Mouse (Mus musculus): ENCODE measurements around the gene Prss50.

Prss50 gene

GRCm38 (mm10) chr9:110874660-110875191 lies 17.0 kb downstream of the Prss50 start:
- no peak for DNase-seq (ENCODE audit: low spot score)

DNA sequence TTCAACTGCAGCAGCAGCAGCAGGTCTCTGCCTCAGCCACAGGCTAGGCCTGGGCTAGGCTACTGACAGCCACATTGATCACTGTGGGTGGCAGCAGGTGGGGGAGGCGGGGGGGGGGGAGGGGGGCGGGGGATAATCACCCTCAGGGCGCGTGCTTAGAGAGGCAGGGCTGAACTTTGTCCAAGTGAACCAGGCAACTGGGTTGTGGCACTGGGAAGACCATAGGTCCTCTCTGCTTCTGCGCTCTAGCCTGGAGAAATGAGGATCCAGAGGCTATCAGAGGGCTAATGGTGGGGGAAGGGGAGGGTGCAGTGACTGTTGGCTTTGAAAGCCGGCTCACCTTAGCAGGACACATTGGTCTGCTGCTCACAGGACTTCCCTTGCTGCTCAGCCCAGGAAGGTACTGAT lies 17.5 kb downstream of the Prss50 start:
- no peak for DNase-seq (ENCODE audit: low spot score)

DNA sequence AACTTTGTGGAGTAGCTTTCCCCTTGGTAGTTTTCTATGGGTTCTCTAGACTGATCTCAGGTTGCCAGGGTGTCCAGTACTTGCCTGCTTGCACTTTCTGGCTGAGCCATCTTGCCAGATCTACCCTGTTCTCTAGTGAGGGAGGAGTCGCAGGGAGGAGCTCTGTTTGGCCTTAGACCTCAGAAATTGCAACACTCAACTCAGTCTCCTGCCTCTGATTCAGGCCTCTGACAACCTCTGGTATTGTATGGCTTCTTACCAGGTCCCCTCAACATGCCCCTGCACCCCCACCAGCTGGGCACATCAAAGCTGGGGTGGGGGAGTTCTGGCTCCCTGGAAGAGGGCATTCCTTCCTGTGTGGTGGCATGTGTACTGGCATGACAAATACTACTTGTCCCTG lies 19.6 kb downstream of the Prss50 start:
- DNase-seq (ENCODE audit: low spot score) = no peak

- DNase-seq (ENCODE audit: low spot score) = no peak
Measured at GRCm38 (mm10) chr9:110877888-110878287, 20.1 kb downstream of the Prss50 start.

GRCm38 (mm10) chr9:110879191-110879920 lies 21.6 kb downstream of the Prss50 start, which contains the start of gene Als2cl:
Gene Als2cl, plus strand, starts transcription at chr9:110879870.
- no peak for DNase-seq (ENCODE audit: low spot score)

DNA sequence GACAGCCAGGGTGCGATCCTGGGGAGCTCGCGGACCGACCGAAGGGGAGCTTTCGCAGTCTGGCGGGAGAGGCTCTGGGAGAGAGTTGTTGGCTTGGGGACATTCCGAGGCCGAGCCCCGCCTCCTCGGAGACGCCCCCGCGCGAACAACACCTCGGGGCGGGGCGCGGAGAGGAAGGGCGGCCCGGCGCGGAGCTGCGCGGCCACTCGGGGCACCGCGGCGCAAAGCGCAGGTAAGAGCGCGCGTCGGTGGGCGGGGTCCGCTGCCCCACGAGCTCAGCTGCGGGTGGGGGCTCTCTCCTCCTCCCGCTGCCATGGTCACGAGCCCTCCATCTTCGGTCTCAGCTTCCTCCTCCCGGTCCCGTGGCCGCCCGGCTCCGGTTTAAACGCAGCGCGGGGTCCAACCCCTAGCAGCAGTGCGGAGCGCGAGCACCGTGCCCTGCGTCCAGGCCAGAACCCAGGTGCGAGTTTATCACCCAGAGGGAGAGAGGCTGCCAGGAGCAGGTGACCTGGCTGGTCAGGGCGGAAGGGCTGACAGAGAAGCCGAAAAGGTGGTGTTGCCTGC lies 22.3 kb downstream of the Prss50 start, which contains the start of gene Tmie:
Tmie (minus strand) TSS at position 116 of the 564 bp plus-strand sequence.
- no peak for DNase-seq (ENCODE audit: low spot score)

GRCm38 (mm10) chr9:110880772-110881171 lies 23.0 kb downstream of the Prss50 start:
- no peak for DNase-seq (ENCODE audit: low spot score)

DNA sequence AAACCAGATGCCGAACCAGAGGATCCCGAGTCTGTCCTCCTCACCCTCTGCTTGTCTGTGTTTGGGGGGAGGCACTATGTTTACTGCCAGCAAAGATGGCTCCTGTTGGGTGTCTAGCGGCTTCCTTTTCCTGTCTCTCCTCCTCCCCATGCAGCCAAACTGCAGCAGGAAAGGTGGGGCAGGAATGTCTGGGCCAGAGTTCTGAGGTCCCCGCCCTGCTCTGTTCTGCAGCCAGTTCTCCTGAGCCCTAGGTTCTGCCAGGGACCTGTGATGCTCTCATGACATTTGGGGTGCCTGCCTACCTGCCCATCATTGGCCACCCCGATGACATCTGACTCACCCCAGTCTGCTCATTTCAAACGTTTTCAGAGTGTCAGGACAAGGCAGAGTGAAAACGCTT lies 24.2 kb downstream of the Prss50 start:
- DNase-seq (ENCODE audit: low spot score) = no peak

DNA sequence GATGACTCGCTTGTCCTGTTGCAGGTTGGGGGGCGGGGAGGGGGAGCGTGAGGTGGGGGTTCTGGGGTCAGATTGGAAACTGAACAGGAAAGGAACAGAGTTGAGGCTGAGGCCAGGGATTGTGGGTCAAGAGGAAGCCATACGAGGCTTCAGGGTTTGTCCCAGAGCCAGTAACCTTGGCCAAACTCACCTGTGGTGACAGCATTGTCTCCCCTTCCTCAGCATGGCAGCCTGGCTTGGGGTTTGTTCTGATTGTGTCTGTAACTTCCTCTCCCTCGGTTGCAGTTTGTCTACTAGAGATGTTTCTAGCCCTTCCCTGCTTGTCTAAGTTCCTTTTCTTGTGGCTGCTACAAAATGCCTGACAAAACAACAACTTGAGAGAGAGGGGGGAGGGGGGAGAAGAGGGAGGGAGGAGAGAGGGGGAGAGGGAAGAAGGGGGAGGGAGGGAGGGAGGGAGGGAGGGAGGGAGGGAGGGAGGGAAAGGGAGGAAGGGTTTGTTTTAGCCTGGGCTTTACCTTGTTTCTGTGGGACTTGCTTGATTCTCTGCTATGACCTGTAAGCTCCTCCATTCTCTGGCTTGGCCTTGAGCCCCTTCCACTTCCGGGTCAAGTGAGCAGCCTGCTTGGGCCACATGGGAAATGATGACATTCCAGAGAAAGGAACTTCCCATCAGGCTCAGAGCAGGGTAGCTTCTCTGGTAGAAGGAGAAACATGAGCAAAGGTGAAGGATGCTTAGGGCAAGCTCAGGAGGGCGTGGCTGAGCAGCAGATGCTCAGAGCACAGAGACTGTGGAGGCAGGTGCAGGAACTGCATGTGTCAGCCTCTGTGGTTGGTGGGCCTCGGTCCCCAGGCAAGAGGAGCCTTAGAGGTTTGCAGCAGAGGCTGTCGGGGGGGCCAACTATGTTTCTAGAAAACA lies 29.9 kb downstream of the Prss50 start:
- DNase-seq (ENCODE audit: low spot score) = no peak

GRCm38 (mm10) chr9:110888935-110889334 lies 31.2 kb downstream of the Prss50 start:
- no peak for DNase-seq (ENCODE audit: low spot score)

DNA sequence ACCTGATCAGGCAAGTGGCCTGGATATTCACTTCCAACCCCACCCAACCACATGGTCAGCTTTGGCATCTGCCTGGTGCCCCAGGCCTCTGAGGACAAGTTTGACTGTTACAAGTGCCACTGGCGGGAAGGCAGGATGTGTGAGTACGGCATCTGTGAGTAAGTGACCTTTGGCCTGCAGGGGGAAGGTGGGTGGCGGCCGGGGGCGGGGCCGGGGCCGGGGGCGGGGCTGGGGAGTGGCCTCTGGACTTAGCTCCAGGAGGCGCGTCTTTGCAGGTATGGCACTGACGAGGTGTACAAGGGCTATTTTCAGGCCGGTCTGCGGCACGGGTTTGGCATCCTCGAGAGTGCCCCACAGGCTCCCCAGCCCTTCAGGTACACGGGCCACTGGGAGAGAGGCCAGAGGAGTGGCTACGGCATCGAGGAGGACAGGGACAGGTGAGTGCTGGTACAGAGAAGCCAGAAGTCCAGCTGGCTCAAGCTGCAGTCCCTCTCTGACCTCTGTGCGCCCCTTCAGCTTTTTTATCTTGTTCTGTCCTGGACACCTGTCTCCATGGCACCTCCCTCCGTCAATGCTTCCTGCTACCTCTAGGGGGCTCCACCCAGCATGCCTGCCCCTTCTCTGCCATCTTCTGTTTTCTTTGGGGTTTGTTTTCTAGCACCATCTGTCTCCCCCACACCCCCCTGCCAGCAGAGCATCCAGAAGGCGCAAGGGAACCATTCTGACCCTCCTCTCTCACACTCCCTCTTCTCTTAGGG lies 32.4 kb downstream of the Prss50 start:
- no peak for DNase-seq (ENCODE audit: low spot score)

DNA sequence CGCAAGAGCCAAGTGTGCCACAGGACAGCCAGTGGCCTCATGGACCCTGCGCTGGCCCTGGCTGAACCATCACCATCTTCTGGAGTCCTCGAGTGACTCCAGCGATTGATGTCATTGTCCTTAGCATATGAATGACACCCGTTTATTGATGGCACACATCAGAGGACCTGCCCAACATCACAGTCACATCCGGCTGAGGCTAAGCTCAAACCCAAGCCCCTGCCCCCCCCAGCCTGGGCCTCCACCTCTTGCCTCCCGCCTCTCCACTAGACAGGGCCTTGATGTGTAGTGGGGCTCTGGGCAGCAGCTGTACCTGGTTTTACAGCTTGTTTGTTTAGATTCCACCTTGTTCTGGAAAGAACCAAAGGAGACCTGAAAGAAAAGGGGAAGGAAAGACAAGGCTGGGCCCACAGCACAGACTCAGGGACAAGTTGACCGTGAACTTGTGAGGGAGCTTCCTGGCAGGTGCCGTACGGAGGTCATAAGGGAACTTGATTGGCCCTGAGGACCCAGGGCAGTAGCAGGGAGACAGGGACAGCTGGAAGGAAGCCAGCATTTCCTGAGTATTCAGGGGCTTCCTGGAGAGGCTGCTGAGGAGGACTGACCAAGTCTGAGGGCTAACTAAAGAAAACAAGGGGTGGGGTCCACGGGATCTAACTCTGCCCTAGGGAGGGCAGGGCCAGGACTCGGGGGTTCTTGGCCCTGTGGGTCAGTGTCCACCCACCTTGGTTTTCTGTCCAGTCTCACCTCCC lies 33.5 kb downstream of the Prss50 start:
- DNase-seq (ENCODE audit: low spot score) = no peak

DNA sequence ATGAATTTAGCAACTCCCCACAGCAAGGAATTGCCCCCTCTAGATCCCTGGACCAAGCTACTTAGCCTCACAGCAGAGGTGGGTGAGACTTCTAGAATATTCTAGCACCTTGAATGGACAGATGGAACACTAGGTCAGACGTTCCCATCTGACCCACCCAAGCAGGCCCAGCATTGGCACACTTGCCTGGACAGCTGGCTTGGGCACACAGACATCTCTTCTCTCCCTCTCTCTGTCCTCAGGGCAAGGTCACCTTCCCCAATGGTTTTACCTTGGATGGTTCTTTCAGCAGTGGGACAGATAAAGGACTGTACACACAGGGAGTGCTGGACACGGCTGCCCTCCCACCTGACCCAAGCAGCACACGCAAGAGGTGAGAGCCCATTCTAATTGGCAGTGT lies 34.8 kb downstream of the Prss50 start:
- DNase-seq (ENCODE audit: low spot score) = no peak

DNA sequence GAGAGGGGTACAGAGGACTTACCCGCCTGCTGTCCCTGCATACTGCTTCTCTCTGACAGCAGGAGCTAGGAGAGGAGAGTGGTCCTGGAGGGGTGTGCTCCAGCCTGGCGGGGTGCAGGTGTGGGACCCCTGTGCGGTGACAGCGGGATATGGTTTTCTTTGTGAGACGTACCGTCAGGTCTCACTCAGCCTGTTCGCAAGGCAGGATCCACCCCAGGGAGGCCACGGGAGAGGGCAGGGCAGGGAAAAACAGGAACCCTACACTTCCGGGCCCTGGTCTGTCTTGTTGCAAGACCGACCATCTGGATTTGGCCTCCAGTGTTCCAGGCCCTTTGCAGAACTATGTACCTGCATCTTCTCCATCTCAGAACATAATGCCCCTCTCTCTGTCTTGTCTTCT lies 35.7 kb downstream of the Prss50 start:
- no peak for DNase-seq (ENCODE audit: low spot score)

GRCm38 (mm10) chr9:110895507-110895906 lies 37.7 kb downstream of the Prss50 start:
- no peak for DNase-seq (ENCODE audit: low spot score)

DNA sequence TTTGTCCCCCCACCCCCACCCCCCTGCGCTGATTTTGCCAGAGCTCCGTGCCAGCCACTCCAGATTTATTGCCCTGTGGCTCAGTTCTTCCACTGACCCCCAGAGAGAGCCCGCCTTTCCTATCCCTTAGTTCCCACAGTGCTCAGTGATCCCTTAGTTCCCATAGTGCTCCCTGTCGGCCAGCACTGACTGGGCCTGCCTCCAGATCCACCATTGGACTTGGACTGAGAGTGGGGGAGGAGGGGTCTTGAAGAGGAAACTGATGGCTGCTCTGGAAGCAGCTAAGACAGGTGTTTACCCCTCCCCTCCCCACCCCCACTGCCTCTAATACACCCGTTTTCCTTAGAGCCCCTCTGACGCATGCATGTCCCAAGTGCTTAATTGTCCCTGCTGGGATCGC lies 38.2 kb downstream of the Prss50 start:
- DNase-seq (ENCODE audit: low spot score) = no peak

DNA sequence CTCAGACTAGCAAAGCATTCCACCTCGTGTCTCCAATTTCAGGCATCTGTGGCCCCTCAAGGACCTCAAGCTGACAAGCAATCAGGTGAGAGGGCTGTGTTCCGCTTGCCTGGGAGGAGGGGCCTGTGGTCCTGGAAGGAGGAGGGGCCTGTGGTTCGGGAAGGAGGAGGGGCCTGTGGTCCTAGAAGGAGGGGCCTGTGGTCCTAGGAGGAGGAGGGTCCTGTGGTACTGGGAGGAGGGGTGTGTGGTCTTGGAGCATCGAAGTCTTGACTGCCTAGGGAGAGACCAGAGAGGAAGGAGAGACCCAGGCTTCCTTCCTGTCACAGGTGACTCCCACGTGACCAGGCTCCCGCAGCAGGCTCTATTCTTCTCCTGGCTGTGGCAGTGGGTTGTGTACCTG lies 38.8 kb downstream of the Prss50 start:
- DNase-seq (ENCODE audit: low spot score) = no peak

DNA sequence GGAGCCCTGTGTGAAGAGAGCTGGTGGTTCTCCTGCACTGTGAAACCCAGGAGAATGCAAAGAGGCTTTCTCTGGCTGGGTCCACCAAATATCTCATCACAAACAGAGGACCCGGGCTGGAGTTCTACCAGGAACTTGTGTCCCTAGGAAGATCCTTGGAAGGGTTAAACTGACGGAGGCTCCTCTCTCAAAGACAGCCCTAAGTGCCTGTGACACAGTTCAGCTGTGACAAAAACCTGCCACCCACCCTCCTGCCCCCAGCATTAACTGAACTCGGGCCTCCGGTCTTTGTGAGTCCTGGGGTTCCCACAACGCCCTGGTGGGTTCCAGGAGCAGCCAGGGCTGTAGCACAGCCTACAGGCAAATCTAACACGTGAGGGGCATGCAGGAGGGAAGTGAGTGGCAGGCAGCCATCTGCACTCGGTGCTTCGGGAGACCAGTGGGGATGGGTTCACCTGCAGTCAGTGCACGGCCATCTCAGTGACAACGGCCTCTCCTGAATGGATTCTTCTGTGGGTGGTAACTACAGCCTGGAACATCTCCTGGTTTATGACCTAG lies 41.8 kb downstream of the Prss50 start:
- no peak for DNase-seq (ENCODE audit: low spot score)

- DNase-seq (ENCODE audit: low spot score) = no peak
Measured at GRCm38 (mm10) chr9:110901204-110901603, 43.4 kb downstream of the Prss50 start.

GRCm38 (mm10) chr9:110902271-110902670 lies 44.5 kb downstream of the Prss50 start:
- DNase-seq (ENCODE audit: low spot score) = no peak
